Mouse (Mus musculus) spleen, postnatal 10 days (tissue): ENCODE measurements around the gene Pla2g10.
"Not testable (repeated sequence)": the region's sequence is repeated elsewhere in the genome, so short reads cannot be mapped to it uniquely, and the experiment has no call there.

ENCODE experiments used
- DNase-seq, 2 experiments: peaks; one replicate each; pipeline ENCODE4 v3.0.0; 2021 to 2022; ENCODE audit warnings: low spot score in 2 of 2

Pla2g10 gene

GRCm38 (mm10) chr16:13730285-13731255 lies at the start of gene Pla2g10:
Pla2g10 (minus strand) TSS chr16:13730983.
- no peak for DNase-seq

DNA sequence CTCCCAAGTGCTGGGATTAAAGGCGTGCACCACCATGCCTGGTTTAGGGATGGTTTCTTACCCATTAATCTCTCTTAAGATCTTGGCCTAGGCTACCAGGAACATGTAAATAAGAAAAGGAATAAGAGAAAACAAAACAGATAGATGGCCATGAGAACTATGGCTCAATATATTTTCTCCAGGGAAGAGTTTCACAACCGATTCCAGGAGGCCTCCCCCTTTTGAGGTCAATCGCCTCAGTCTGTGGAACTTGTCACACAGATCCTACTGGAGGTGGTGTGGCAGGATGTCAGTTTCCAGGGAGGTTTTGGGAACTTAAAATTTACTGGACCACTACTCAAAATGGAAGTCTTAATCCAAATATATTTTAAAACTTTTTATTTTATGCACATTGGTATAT lies 43.9 kb upstream of the Pla2g10 start:
- not testable (repeated sequence) for DNase-seq

GRCm38 (mm10) chr16:13774011-13774410 lies 43.2 kb upstream of the Pla2g10 start:
- DNase-seq: not testable (repeated sequence)

GRCm38 (mm10) chr16:13772051-13772450 lies 41.3 kb upstream of the Pla2g10 start:
- not testable (repeated sequence) for DNase-seq

- DNase-seq: not testable (repeated sequence)
Observed at GRCm38 (mm10) chr16:13771603-13772002, 40.8 kb upstream of the Pla2g10 start.

DNA sequence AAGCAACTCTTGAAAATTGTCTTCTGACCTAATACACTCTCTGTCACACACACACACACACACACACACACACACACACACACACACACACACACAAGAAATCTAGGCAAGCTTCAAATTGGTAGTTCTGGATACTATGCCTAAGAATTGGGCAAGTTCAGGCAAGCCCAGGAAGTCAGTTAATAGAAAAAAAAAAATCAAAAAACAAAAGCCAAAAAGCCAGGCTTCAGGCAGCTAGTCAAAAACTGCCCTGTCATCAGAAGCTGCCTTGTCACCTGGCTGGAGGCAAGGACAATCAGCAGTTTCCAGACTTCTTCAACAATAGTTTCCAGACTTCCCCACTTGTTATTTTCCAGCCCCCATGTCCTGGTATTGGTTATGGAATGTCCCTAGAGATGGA lies 35.6 kb upstream of the Pla2g10 start:
- DNase-seq: no peak

DNA sequence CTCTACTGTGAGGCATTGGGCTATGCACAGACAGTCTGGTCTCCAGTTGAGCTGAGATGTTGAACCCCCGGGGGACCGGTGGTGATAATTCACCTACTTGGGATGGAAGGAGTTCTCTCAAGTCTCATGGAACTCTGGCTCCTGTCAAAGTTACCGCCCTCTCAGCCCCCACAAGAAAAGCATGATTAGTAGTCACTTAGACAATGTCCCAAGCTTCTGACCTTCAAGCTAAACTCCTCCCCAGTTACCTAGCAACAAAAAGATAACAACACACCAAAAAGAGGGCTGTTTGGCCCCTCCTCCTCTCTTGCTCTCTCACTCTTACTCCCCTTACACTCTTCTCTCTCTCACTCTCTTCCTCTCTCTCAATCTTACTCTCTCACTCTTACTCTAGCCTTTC lies 33.7 kb upstream of the Pla2g10 start:
- DNase-seq: no peak

- DNase-seq: not testable (repeated sequence)
Observed at GRCm38 (mm10) chr16:13762807-13763206, 32.0 kb upstream of the Pla2g10 start.

GRCm38 (mm10) chr16:13757823-13758222 lies 27.0 kb upstream of the Pla2g10 start:
- no peak for DNase-seq

GRCm38 (mm10) chr16:13754400-13755190 lies 23.8 kb upstream of the Pla2g10 start:
- DNase-seq: peak; percentile 74 to 91

DNA sequence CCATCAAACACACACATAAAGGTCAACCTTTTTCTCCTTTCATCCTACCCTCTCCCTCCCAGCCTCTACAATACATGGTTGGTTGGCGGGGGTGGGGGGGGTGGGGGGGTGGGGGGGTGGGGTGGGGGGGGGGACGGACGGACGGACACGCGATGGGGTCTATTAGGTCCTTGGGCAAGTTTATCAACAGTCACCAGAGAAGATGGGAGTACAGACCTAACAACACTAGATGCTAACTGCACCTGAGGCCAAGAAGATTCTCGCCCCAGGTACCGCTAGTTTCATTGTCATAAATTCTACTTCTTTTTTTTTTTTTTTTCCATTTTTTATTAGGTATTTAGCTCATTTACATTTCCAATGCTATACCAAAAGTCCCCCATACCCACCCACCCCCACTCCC lies 23.2 kb upstream of the Pla2g10 start:
- DNase-seq: no peak

GRCm38 (mm10) chr16:13750626-13751025 lies 19.8 kb upstream of the Pla2g10 start:
- no peak for DNase-seq

- DNase-seq: no peak
Observed at GRCm38 (mm10) chr16:13749981-13750380, 19.2 kb upstream of the Pla2g10 start.

GRCm38 (mm10) chr16:13749306-13749705 lies 18.5 kb upstream of the Pla2g10 start:
- no peak for DNase-seq

DNA sequence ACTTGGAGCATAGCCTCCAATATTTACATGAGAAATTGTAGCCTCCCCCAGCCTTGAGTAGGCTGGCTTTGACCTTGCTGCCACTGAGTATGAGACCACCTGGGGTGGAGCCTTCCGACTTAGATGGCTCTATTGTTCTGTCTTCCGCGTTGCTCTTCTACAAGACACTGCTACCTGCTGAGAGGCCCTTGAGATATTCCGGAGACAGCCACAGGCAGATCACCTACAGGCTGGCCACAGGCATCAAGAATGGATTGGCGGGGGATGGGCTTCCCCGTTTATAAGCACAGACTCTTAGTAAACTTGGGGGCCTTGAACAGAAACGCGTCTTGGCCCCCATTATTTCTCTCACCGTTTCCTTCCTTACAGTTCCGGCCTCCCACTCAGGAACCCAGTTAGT lies 18.0 kb upstream of the Pla2g10 start:
- DNase-seq: not testable (repeated sequence)

- DNase-seq: no peak
Observed at GRCm38 (mm10) chr16:13748124-13748523, 17.3 kb upstream of the Pla2g10 start.

DNA sequence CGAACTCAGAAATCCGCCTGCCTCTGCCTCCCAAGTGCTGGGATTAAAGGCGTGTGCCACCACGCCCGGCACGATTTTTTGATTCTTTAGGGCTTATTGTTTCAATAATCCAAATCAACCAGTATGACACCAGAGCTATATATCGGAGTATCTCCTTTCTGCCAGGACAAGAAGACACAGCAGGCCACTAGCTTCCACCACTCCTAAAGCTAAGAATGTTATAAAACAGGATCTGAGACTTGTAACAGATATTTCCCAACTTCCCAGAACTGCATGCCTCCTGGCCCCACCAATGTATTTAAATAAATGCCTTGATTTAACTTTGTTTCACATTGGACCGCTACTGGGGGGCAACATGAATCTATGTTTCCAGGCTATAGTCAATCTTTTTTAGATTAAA lies 16.9 kb upstream of the Pla2g10 start:
- no peak for DNase-seq

- DNase-seq: no peak
Observed at GRCm38 (mm10) chr16:13740844-13741243, 10.1 kb upstream of the Pla2g10 start.

GRCm38 (mm10) chr16:13739044-13739443 lies 8.3 kb upstream of the Pla2g10 start:
- not testable (repeated sequence) for DNase-seq

GRCm38 (mm10) chr16:13735977-13736376 lies 5.2 kb upstream of the Pla2g10 start:
- DNase-seq: no peak

- peak; percentile 49 to 78 for DNase-seq
Observed at GRCm38 (mm10) chr16:13733518-13734137, 2.8 kb upstream of the Pla2g10 start.

- DNase-seq: no peak
Observed at GRCm38 (mm10) chr16:13732786-13733185, 2.0 kb upstream of the Pla2g10 start.
